Mouse (Mus musculus): ENCODE results near the gene Erc2.

Erc2 gene

GRCm38 (mm10) chr14:28225550-28225949 lies 603.3 kb downstream of the Erc2 start:
- no peak for DNase-seq

GRCm38 (mm10) chr14:28230563-28230962 lies 608.3 kb downstream of the Erc2 start:
- DNase-seq: no peak

GRCm38 (mm10) chr14:28231241-28231640 lies 609.0 kb downstream of the Erc2 start:
- no peak for DNase-seq

- no peak for DNase-seq
Observed at GRCm38 (mm10) chr14:28238336-28239048, 616.3 kb downstream of the Erc2 start.

GRCm38 (mm10) chr14:28240111-28240510 lies 617.9 kb downstream of the Erc2 start:
- DNase-seq: no peak

GRCm38 (mm10) chr14:28242743-28243142 lies 620.5 kb downstream of the Erc2 start:
- DNase-seq: no peak

GRCm38 (mm10) chr14:28243474-28243873 lies 621.2 kb downstream of the Erc2 start:
- no peak for DNase-seq

GRCm38 (mm10) chr14:28262706-28263105 lies 640.5 kb downstream of the Erc2 start:
- DNase-seq: no peak

- DNase-seq: no peak
Observed at GRCm38 (mm10) chr14:28267367-28267766, 645.1 kb downstream of the Erc2 start.

GRCm38 (mm10) chr14:28271846-28272245 lies 649.6 kb downstream of the Erc2 start:
- no peak for DNase-seq

- DNase-seq: no peak
Observed at GRCm38 (mm10) chr14:28273669-28274068, 651.4 kb downstream of the Erc2 start.

- DNase-seq: no peak
Observed at GRCm38 (mm10) chr14:28274826-28275225, 652.6 kb downstream of the Erc2 start.

- DNase-seq: no peak
Observed at GRCm38 (mm10) chr14:28278951-28279350, 656.7 kb downstream of the Erc2 start.

- DNase-seq: no peak
Observed at GRCm38 (mm10) chr14:28280376-28280775, 658.1 kb downstream of the Erc2 start.

GRCm38 (mm10) chr14:28283319-28284095 lies 661.3 kb downstream of the Erc2 start:
- DNase-seq: no peak

- no peak for DNase-seq
Observed at GRCm38 (mm10) chr14:28286511-28286910, 664.3 kb downstream of the Erc2 start.

- DNase-seq: no peak
Observed at GRCm38 (mm10) chr14:28288196-28288595, 666.0 kb downstream of the Erc2 start.

GRCm38 (mm10) chr14:28288926-28289325 lies 666.7 kb downstream of the Erc2 start:
- DNase-seq: no peak

- DNase-seq: no peak
Observed at GRCm38 (mm10) chr14:28293921-28294320, 671.7 kb downstream of the Erc2 start.

- no peak for DNase-seq
Observed at GRCm38 (mm10) chr14:28295145-28295544, 672.9 kb downstream of the Erc2 start.

- no peak for DNase-seq
Observed at GRCm38 (mm10) chr14:28300095-28300494, 677.9 kb downstream of the Erc2 start.

GRCm38 (mm10) chr14:28301251-28301650 lies 679.0 kb downstream of the Erc2 start:
- DNase-seq: no peak

- DNase-seq: no peak
Observed at GRCm38 (mm10) chr14:28304131-28304530, 681.9 kb downstream of the Erc2 start.

- no peak for DNase-seq
Observed at GRCm38 (mm10) chr14:28308661-28309060, 686.4 kb downstream of the Erc2 start.

Data from cerebellum, adult 8-10 months (tissue).